Mouse (Mus musculus): ENCODE results near the gene Ash1l. TPM values are rescaled to one million over a fixed set of nuclear protein-coding genes. Genes with fewer than 3 reads are reported as not detected.
A peak's percentile ranks its signal among the peaks of the same experiment; 100 is the strongest.

The Ash1l gene
- total RNA-seq, 1 experiment from 2014 or later, result 47.5 TPM

DNA sequence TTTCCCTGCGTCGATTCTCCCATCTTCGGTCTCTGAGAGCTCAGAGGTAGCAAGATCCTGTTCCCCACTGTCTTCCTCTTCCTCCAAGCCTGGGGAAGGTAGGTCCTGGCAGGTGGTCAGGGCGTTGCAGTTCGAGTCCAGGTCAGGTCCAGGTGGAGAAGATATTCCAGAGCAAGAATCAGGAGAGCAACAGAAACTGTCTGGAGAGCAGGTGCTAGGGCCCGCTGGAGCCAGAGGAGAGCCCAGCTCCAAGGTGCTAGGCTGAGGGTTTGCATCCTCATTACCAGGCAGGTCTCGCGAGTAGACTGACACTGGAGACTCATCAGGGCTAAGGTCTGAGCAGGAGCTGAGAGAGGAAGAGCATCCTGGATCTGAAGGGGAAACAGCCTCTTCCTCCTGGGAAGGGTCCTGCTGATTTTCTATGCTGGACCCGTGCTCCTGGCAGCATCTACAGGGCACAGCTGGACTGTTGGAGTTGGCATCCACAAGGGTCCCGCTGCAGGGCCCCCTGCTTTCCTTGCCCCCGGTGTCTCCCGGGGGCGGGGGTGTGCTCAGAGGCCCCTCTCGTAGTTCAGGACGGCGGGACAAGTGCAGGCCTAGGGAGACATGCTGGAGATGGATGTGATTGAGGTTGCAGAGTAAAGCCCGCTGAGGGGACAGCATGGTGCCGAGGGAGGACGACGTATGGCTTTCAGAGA, 141.5 kb downstream of the Ash1l start:
- DNase-seq, result no peak

DNA sequence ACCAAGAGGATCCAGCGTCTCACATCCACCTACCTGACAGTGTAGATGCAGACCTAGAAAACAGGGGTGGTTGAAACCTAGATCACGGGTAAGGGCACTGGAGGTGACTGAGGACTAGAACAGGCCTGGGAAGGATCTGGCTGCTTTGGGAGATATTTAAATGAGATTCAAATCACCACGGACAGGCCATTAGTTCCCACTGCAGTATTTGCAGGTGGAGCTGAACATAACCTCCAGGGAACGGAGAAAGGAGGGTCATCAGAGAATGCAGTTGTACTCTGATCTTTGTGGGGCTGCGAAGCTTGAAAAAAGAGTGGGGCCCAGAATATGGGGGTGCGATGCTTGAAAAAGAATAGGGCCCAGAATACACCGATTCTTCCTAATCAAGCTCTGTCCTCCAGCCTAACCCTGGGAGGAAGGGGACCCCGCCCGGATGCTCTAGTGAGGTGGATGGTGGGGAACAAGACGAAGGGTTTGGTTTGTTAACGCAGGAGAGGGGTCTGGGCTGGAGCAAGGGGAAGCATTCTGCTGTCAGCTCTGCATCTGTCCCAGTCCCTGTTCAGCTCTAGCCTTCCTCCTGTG, 142.2 kb downstream of the Ash1l start:
- no peak for DNase-seq

DNA sequence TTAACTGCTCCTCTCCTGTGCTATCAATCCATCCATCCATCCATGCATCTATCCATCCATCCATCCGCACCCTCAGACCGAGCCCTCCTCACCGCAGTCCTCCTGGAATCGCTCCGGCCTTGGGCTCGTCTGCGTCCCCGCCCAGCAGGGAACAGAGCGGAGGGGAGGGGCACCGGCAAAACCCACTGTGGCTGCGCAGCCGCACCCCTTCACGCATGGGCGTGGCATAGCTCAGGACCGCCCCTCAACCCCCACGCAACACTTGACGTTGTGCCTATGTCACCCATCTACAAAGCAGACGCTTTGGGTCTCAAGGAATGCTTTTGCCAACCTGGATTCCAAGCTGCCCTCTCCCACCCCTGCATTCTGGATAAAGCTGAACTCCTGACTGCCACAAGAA, 142.8 kb downstream of the Ash1l start, which contains the start of gene Rusc1:
Rusc1 (minus strand) TSS at position 137 of the 400 bp plus-strand sequence.
- peak; percentile 94 for DNase-seq

DNA sequence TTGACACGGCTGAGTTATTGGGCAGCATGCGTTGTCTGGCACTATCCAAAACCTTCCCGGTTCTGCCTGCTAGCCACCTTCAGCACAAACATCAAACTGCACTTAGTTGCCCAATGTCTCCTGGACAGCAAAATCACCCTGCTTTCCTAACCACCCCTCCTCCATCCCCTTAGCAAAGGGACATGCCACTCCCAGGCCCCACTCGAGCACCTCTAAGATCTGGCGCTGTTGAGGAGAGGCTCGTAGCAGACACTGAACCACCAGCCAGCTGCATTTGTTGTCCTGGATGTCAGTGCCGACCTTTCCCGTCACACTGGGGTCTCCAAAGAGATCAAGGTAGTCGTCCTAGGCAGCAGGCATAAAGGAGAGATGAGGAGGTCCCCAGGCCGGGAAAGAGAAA, 143.6 kb downstream of the Ash1l start:
- no peak for DNase-seq

DNA sequence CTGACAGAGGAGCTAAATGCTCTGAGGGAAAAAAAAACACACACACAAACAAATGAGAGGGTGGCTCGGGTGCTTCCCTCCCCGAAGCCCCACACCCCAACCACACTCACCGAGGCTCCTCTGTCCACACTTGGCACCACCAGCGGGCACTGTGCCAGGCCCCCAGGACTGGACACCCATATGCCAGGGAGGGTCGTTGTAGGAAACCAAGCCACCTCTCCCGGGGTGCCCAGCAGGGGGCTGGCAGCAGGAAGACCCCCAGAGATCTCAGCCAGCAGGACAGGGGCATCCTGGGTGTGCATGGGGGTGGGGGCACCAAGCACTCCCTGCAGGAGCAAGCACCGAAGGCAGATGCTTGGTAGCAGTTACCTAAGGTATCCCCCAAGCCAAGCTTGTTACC, 150.4 kb downstream of the Ash1l start, which contains the start of gene Gm43738:
Gm43738 (minus strand) TSS at position 289 of the 400 bp plus-strand sequence.
- no peak for DNase-seq

DNA sequence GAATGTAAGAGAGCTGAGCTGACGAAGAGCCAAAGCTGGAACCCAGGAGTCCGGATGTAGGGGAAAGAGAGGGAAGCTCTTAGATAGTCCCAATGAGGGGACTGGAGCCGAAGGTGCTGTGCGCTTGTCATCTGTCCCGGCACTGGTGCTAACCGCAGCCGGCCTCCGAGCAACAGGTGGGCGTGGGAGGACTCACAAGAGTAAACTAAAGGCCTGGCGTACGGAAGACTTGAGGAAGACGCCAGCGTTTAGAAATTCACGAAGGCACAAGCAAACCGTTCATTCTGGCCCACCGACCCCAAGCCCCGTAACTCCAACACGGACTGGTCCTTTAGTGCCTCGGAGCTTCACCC, 151.0 kb downstream of the Ash1l start:
- DNase-seq, result no peak

DNA sequence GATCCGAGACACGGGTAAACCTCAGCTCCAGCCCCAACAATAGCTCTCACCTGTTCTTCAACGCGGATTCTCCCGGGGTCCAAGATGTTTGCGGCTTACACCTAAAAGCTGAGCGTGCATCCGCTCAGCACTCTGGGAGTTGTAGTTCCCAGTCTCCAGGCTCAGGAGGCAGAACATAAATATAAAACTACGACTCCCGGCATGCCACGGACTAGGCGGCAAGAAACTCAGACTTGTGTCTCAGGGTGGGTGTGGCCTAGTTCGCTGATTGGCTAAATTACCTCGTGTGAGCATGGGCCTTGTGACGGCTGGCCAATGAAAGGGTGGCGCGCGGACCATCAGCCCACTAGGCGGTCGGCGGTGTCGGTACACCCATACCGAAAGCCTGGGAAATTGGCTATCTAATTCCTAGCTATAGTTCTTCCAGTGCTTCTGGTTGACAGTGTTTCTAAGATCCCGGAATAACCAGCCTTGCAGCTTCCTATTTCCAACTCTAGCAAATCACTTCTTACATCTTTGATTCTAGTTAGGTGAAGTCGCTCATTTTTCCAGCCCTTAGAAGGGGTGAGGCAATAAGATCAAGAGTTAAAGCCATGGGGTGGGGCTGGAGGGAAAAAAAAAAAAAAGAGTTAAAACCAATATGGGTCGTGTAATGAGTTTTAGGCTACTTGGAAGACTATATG, 151.5 kb downstream of the Ash1l start, which contains the start of gene Fdps:
Fdps (minus strand) TSS at position 148 of the 683 bp plus-strand sequence.
- DNase-seq, result peak; percentile 96

DNA sequence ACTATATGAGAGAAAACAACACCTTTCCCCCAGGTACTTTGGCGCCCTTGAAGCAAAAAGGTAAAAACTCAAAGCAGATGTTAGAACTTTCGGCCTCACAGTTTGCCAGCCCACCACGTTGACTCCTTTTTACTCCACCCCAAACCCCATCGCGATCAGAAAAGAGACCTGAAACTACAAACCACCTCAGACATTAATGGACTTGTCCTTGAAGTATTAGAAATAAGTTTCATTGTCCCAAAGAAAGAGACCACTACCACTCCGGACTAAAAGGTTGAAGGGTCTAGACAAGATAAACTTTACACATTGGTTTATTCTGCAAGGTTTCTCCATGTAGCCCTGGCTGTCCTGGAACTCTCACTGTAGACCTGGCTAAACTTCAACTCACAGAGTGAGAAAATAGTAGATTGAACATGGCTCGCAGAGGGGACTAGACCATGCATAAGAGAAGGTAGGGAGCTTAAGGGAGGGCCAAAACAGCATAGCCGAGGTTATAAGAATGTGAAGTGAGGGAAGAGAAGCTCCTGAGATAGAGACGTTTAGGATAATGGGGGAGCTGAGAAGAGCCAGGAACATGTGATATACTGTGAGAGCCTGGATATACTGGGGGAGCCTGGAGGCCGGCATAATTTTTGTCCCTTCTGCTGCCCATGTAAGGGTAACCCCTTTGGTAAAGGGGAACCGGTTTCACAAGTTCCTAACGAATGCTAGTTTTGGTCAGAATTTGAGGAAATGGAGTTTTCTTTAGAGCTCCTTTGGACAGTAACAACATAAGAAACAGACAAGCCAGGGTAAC, 152.3 kb downstream of the Ash1l start:
- DNase-seq, result no peak

DNA sequence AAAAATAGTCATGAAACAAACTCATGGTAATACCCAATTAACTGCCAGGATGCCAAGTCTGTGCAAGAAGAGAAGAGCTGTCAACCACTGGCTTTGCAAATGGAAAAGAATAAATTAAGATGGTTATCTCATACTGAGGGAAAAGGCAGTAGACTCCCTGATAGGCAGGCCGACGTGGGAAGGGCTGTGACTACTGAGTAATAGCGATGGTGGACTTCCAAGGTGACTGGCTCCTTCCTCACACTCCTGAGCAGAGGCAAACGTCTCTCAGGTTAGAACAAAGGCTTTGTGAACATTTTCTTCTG, 152.8 kb downstream of the Ash1l start:
- no peak for DNase-seq

DNA sequence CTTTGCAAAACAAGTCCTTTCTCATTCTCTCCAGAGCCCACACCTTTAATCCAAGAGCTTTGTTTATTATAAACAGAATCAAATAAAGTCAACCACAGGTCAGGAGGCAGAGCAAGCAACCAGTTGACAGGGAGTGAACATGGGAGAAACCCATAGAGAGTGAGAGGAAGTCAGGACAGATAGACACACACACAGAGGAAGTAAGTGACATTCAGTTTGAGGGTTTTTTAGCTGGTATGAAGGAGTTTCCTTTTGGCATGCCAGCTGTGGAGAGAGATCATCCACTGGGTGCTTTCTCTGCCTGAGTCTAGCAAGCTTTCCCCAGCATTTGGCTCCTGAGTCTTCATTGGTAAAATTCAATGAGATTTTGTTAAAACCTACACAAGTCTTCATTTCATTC, 156.5 kb downstream of the Ash1l start:
- no peak for DNase-seq

DNA sequence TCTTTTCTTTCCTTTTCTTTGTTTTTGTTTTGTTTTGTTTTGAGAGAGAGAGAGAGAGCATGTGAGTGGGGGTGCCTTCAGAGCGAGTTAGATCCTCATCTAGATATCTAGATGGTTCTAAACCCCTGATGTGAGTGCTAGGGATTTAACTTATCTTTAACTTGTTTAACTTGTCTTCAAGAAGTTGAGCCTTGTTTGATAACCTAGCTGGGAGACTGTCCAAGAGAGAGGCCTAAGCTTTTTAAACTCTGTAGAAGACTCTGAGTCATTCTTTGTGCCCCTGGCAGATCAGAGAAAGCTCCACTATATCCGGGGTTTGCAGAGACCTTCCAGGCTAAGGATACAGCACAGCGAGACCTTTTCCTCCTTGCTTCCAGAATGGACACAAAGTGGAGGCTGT, 157.1 kb downstream of the Ash1l start:
- DNase-seq, result no peak

DNA sequence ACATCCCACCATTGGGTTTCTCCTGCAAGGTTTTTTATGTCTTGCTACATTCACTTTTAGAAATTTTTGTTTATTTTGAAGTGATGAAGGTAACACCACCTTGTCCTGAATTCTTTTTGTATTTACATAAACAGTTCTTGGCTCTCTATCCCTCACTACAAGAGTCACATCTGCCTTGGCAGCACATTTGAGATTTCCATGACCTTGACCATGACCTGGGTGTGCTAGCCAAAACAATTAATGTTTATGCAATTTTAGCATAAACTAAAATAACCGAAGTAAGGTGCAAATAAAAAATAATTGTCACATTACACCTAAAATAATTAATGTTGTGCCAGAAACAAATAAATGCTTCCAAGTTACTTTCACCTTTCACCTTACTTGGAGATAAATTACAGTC, 157.7 kb downstream of the Ash1l start:
- peak; percentile 39 for DNase-seq

DNA sequence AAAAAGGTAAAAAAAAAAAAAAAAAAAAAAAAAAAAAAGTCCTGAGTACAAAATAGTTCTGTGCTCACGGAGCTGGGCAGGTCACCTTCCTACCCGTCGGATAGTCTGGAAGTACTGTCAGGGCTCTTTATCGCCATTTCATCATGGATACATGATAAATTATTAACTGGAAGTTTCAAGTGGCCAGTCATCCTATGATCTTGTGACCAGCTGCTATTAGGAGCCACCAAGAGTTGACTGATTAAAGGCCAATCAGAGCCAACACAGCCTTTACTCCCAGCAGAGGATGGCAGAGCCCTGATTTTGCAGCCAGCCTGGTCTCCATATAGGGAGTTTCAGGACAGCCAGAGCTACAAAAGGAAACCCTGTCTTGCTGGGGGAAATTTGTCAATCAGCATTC, 162.6 kb downstream of the Ash1l start:
- DNase-seq, result no peak

DNA sequence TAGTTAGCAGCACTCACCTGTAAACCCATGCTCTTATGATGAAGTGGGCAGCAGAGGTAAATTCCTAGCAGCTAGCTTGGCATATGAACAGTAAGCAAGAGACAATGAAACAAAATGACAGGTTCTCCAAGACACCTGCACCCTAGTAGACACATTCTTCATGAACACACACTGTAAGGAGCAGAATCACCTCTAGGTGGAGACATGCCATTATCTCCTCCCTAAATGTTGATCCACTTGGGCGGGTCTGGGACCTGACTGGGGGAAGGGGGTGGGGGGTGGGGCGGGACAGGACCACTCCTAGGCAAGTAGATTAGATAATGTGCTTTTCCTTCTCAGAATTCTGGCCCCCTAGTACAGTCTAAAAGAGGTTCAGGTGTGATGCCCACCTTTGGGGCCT, 165.1 kb downstream of the Ash1l start:
- peak; percentile 46 for DNase-seq

DNA sequence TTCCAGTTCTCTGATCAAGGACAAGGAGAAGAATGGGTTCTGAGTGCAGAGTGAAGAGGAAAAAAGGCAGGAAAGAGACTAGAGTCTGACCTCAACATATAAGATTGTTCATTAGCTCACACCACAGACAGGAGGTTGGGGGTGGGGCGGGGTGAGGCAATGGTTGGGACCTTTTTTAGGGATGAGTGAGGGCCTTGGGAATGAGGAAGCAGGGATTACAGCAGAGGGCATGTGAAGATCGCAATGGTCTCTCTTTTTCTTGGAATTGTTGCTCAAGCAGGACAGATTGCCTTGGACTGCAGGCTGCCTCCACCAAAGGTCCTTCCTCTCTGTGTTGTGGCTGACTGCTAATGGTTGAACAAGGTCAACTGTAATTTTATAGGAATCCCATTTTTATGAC, 172.9 kb downstream of the Ash1l start:
- DNase-seq, result peak; percentile 73

DNA sequence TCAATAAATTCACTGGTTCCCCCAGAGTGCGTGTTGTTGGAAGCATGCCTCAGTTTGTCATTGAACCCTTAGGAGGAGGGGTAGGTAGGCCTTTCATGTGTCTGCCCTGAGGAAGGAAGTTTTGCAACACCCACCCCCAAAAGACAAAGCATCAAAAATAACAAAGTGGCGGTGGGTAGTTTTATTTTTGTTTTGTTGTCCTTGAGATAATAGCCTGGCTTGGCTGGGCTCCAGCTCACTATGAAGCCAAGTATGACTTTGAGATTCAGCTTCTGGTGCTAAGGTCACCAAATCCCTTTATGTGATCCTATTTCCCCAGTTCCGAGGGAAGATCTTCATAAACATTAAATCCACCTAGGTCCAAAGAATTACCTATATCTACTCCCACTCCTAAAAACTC, 173.8 kb downstream of the Ash1l start:
- DNase-seq, result peak; percentile 68

DNA sequence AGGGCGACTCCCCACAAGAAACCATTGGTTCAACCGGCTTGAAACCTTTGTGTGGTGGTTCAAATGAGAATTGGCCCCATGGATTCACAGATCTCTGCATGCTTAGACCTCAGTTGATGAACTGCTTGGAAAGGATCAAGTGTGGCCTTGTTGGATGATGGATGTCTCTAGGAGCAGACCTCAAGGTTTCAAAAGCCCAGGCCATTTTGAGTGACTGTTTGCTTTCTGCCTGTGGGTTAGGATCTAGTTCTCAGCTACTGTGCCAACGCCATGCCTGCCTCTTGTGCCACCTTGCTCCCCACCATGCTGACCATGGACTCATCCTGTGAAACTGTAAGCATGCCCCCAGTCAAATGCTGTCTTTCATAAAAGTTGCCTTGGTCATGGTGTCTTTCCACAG, 175.6 kb downstream of the Ash1l start:
- peak; percentile 43 for DNase-seq

Other genes with a start within 250 kb of the Ash1l start
- gene Rit1, start 233.8 kb upstream of the Ash1l start, total RNA-seq (2021), result 39.1 and 48.1 TPM in 2 replicates
- gene Syt11, start 175.5 kb upstream of the Ash1l start, total RNA-seq (2021), result 7.5 and 15.1 TPM in 2 replicates
- gene Gon4l, start 115.4 kb upstream of the Ash1l start, total RNA-seq (2021), result 25.0 and 28.4 TPM in 2 replicates
- gene Msto1, start 36.6 kb upstream of the Ash1l start, total RNA-seq (2021), result 23.6 and 25.6 TPM in 2 replicates
- gene Dap3, start 559 bp downstream of the Ash1l start, total RNA-seq (2021), result 116 TPM in 2 replicates
- gene Rusc1, start 142.7 kb downstream of the Ash1l start, total RNA-seq (2021), result 19.8 and 21.5 TPM in 2 replicates
- not detected in 2 replicates for gene Gm43738, start 150.5 kb downstream of the Ash1l start, total RNA-seq (2021)
- gene Fdps, start 151.3 kb downstream of the Ash1l start, total RNA-seq (2021), result 99.6 and 157 TPM in 2 replicates
- gene Pklr, start 185.5 kb downstream of the Ash1l start, total RNA-seq (2021), result 1.6 and 15.1 TPM in 2 replicates
- gene Hcn3, start 209.6 kb downstream of the Ash1l start, total RNA-seq (2021), result 3.3 and 5.3 TPM in 2 replicates
- 50.3 and 69.1 TPM in 2 replicates for gene Clk2, start 214.2 kb downstream of the Ash1l start, total RNA-seq (2021)
- gene Scamp3, start 226.9 kb downstream of the Ash1l start, total RNA-seq (2021), result 75.4 and 76.9 TPM in 2 replicates
- gene Fam189b, start 232.5 kb downstream of the Ash1l start, total RNA-seq (2021), result 15.0 and 21.1 TPM in 2 replicates